Mouse (Mus musculus) CD8-positive naive resting alpha-beta T cell, adult 2 months (primary cell): ENCODE data around the gene Dusp13.
A peak's percentile ranks its signal among the peaks of the same experiment; 100 is the strongest.

ENCODE experiments used
- DNase-seq, 2 experiments: peaks; one replicate each; pipeline ENCODE4 v3.0.0; 2022; ENCODE audit warnings: low read depth in 2 of 2, low spot score in 2 of 2

Gene Dusp13

GRCm38 (mm10) chr14:21747436-21748141, 3.4 kb downstream of the Dusp13 start:
- no peak for DNase-seq

GRCm38 (mm10) chr14:21746846-21747245, 4.1 kb downstream of the Dusp13 start:
- DNase-seq: no peak

GRCm38 (mm10) chr14:21746251-21746650, 4.7 kb downstream of the Dusp13 start:
- no peak for DNase-seq

- DNase-seq: no peak
These were observed 5.8 kb downstream of the Dusp13 start for GRCm38 (mm10) chr14:21745149-21745548.

- no peak for DNase-seq
These were observed 6.8 kb downstream of the Dusp13 start for GRCm38 (mm10) chr14:21744169-21744568.

- DNase-seq: no peak
These were observed 8.5 kb downstream of the Dusp13 start for GRCm38 (mm10) chr14:21742441-21742840.

GRCm38 (mm10) chr14:21741786-21742185, 9.2 kb downstream of the Dusp13 start:
- DNase-seq: peak; percentile 67 to 70

GRCm38 (mm10) chr14:21741314-21741713, 9.7 kb downstream of the Dusp13 start:
- DNase-seq: no peak

- DNase-seq: no peak
These were observed 10.6 kb downstream of the Dusp13 start for GRCm38 (mm10) chr14:21740345-21740744.

GRCm38 (mm10) chr14:21733131-21733905, 17.7 kb downstream of the Dusp13 start:
- no peak for DNase-seq

- DNase-seq: no peak
These were observed 21.0 kb downstream of the Dusp13 start for GRCm38 (mm10) chr14:21729936-21730335.

GRCm38 (mm10) chr14:21729031-21729732, 21.8 kb downstream of the Dusp13 start:
- no peak for DNase-seq

GRCm38 (mm10) chr14:21722021-21722698, 28.8 kb downstream of the Dusp13 start:
- DNase-seq: no peak

- DNase-seq: no peak
These were observed 30.4 kb downstream of the Dusp13 start for GRCm38 (mm10) chr14:21720430-21721205.

GRCm38 (mm10) chr14:21719646-21720383, 31.2 kb downstream of the Dusp13 start:
- no peak for DNase-seq

GRCm38 (mm10) chr14:21714486-21714885, 36.5 kb downstream of the Dusp13 start, which contains the start of gene Dupd1:
Dupd1 (minus strand) TSS chr14:21714576.
- no peak for DNase-seq

GRCm38 (mm10) chr14:21711231-21711630, 39.8 kb downstream of the Dusp13 start:
- no peak for DNase-seq

GRCm38 (mm10) chr14:21709545-21709944, 41.4 kb downstream of the Dusp13 start:
- no peak for DNase-seq

GRCm38 (mm10) chr14:21706759-21707571, 44.0 kb downstream of the Dusp13 start:
- DNase-seq: no peak
